Comparison of ENCODE assay signal across 7 mouse cellular contexts in genomic region chr6:125166861-125167650, GRCm38 (mm10). TPM values are rescaled to one million over a fixed set of nuclear protein-coding genes. Genes with fewer than 3 reads are reported as not detected.
DNase-seq lines count a peak whose midpoint lies in the region; ATAC-seq and TF ChIP-seq lines count a peak whose summit lies in the region.

No protein-coding gene starts in this region.

- 0 out of 2 replicates have a peak, but pooled peaks have one; percentile 3 for ATAC-seq in kidney, embryonic 15.5 days (replicated peaks; ENCODE audit: low FRiP score)
- 0 out of 2 replicates have a peak, but pooled peaks have one; percentile 3 for ATAC-seq in megakaryocyte progenitor cell, adult 5-6 weeks (replicated peaks; ENCODE audit: poor library complexity)
- no peak for ATAC-seq in CD4-positive, CD25-positive, alpha-beta regulatory T cell, adult 4 months

- no peak for TF ChIP-seq POLR2A in cortical plate, adult 2 months (IDR thresholded peaks at IDR 0.05; ENCODE audit: extremely low read depth, insufficient read depth, low read length)

- WGBS in kidney, embryonic 15.5 days: 21% methylated on average over 10 of the region's 10 CpGs

- H3K27me3 ChIP-seq in kidney, embryonic 15.5 days: no peaks in the 10 kb centered on the region

- TF ChIP-seq CTCF in cortical plate, adult 2 months (IDR thresholded peaks at IDR 0.05; ENCODE audit: extremely low read depth, insufficient read depth, low read length): no peak

- peak overlapping the region; percentile 33 for H3K9ac ChIP-seq in kidney, embryonic 15.5 days

- H3K27ac ChIP-seq in cortical plate, adult 2 months (ENCODE audit: insufficient read depth, low read length): peak overlapping the region; percentile 70
- H3K27ac ChIP-seq in kidney, embryonic 15.5 days: peak overlapping the region; percentile 96

- peaks cover 7% of the 10 kb centered on the region for H3K4me1 ChIP-seq in cortical plate, adult 2 months (ENCODE audit: control insufficient read depth, insufficient read depth, low read length)
- peaks cover 46% of the 10 kb centered on the region for H3K4me1 ChIP-seq in kidney, embryonic 15.5 days

- H3K36me3 ChIP-seq in kidney, embryonic 15.5 days: peaks cover 74% of the 10 kb centered on the region

- H3K9me3 ChIP-seq in kidney, embryonic 15.5 days (replicated peaks): no peaks in the 10 kb centered on the region

- peak overlapping the region; percentile 89 for H3K4me2 ChIP-seq in kidney, embryonic 15.5 days

- H3K4me3 ChIP-seq in cortical plate, adult 2 months (ENCODE audit: insufficient read depth, low read length): peak overlapping the region; percentile 92; the same call in 1 of the 2 replicates
- H3K4me3 ChIP-seq in kidney, embryonic 15.5 days (replicated peaks): peak overlapping the region; percentile 95

- peak; percentile 29 for DNase-seq in urinary bladder, postnatal 25 days (ENCODE audit: low spot score)
- DNase-seq in urinary bladder, adult 2 months (ENCODE audit: low spot score): no peak
- DNase-seq in heart, adult 11 months: peak; percentile 99

RNA-seq across cellular contexts. Expression of gene Gapdh, which starts 0.8 kb away (rescaled TPM):
- polyA plus RNA-seq in urinary bladder, adult 2 months (2012; rRNA removed): 2,278 and 2,316 TPM in 2 replicates
- 4,394 and 4,549 TPM in 2 replicates for polyA plus RNA-seq in cortical plate, adult 2 months (2012; rRNA removed)
- polyA plus RNA-seq in kidney, embryonic 15.5 days (2015; fragmentation: Nextera tagmentation; extraction: Ambion mirVana): 2,116 and 2,124 TPM in 2 replicates
- 3,979 and 4,068 TPM in 2 replicates for total RNA-seq in megakaryocyte progenitor cell, adult 5-6 weeks (2015)
- total RNA-seq in megakaryocyte progenitor cell, adult 5-6 weeks (2017): 1,418 and 1,569 TPM in 2 replicates
- polyA plus RNA-seq in CD4-positive, CD25-positive, alpha-beta regulatory T cell, adult 4 months (2017; shearing (Covaris generic)): 100 to 1,000 TPM; 215 to 384 TPM

RNA-seq across cellular contexts. Expression of gene Iffo1, which starts 22.0 kb away (rescaled TPM):
- polyA plus RNA-seq in urinary bladder, adult 2 months (2012; rRNA removed): 28.6 and 29.0 TPM in 2 replicates
- polyA plus RNA-seq in cortical plate, adult 2 months (2012; rRNA removed): 96.9 and 97.6 TPM in 2 replicates
- polyA plus RNA-seq in kidney, embryonic 15.5 days (2015; fragmentation: Nextera tagmentation; extraction: Ambion mirVana): 9.6 and 10.4 TPM in 2 replicates
- total RNA-seq in megakaryocyte progenitor cell, adult 5-6 weeks (2015): 14.3 and 18.1 TPM in 2 replicates
- 14.2 and 15.7 TPM in 2 replicates for total RNA-seq in megakaryocyte progenitor cell, adult 5-6 weeks (2017)
- polyA plus RNA-seq in CD4-positive, CD25-positive, alpha-beta regulatory T cell, adult 4 months (2017; shearing (Covaris generic)): 10 to 100 TPM in 1 of 2 experiments, 1 to 10 TPM in 1; 9.5 to 10.6 TPM

RNA-seq across cellular contexts. Expression of gene Ncapd2, which starts 24.4 kb away (rescaled TPM):
- polyA plus RNA-seq in urinary bladder, adult 2 months (2012; rRNA removed): 17.3 and 24.3 TPM in 2 replicates
- 53.5 and 58.3 TPM in 2 replicates for polyA plus RNA-seq in cortical plate, adult 2 months (2012; rRNA removed)
- polyA plus RNA-seq in kidney, embryonic 15.5 days (2015; fragmentation: Nextera tagmentation; extraction: Ambion mirVana): 141 and 151 TPM in 2 replicates
- total RNA-seq in megakaryocyte progenitor cell, adult 5-6 weeks (2015): 205 and 228 TPM in 2 replicates
- total RNA-seq in megakaryocyte progenitor cell, adult 5-6 weeks (2017): 207 and 256 TPM in 2 replicates
- 10 to 100 TPM; 22.6 to 49.4 TPM for polyA plus RNA-seq in CD4-positive, CD25-positive, alpha-beta regulatory T cell, adult 4 months (2017; shearing (Covaris generic))

RNA-seq across cellular contexts. Expression of gene Mrpl51, which starts 24.5 kb away (rescaled TPM):
- 69.8 and 72.9 TPM in 2 replicates for polyA plus RNA-seq in urinary bladder, adult 2 months (2012; rRNA removed)
- 51.2 and 52.9 TPM in 2 replicates for polyA plus RNA-seq in cortical plate, adult 2 months (2012; rRNA removed)
- polyA plus RNA-seq in kidney, embryonic 15.5 days (2015; fragmentation: Nextera tagmentation; extraction: Ambion mirVana): 220 and 238 TPM in 2 replicates
- 144 and 171 TPM in 2 replicates for total RNA-seq in megakaryocyte progenitor cell, adult 5-6 weeks (2015)
- 128 and 156 TPM in 2 replicates for total RNA-seq in megakaryocyte progenitor cell, adult 5-6 weeks (2017)
- polyA plus RNA-seq in CD4-positive, CD25-positive, alpha-beta regulatory T cell, adult 4 months (2017; shearing (Covaris generic)): 10 to 100 TPM; 67.5 to 77.7 TPM

RNA-seq across cellular contexts. Expression of gene Nop2, which starts 35.3 kb away (rescaled TPM):
- polyA plus RNA-seq in urinary bladder, adult 2 months (2012; rRNA removed): 23.1 TPM in 2 replicates
- polyA plus RNA-seq in cortical plate, adult 2 months (2012; rRNA removed): 20.0 and 21.5 TPM in 2 replicates
- polyA plus RNA-seq in kidney, embryonic 15.5 days (2015; fragmentation: Nextera tagmentation; extraction: Ambion mirVana): 65.0 and 69.0 TPM in 2 replicates
- 42.8 and 43.7 TPM in 2 replicates for total RNA-seq in megakaryocyte progenitor cell, adult 5-6 weeks (2015)
- total RNA-seq in megakaryocyte progenitor cell, adult 5-6 weeks (2017): 82.3 and 83.8 TPM in 2 replicates
- polyA plus RNA-seq in CD4-positive, CD25-positive, alpha-beta regulatory T cell, adult 4 months (2017; shearing (Covaris generic)): 10 to 100 TPM; 51.5 to 59.7 TPM
